9 mouse cellular contexts compared by ENCODE assay signal in genomic region chr10:8801139-8801613, GRCm38 (mm10).
DNase-seq lines count a peak whose midpoint lies in the region; ATAC-seq and TF ChIP-seq lines count a peak whose summit lies in the region.
"Had no signal": no experiment of that assay in that cellular context is flagged by ENCODE, and none has a peak within 500 bp of the region (broad histone marks: within the 10 kb centered on the region; RNA-seq: fewer than 3 reads in every experiment).

No protein-coding gene starts in this region.

- TF ChIP-seq CTCF in lung, adult 2 months (IDR thresholded peaks at IDR 0.05; ENCODE audit: insufficient read depth, low read length), result no peak

- H3K9me3 ChIP-seq in lung, embryonic 15.5 days, result no peaks in the 10 kb centered on the region
- peaks cover 5% of the 10 kb centered on the region; the same call in 1 of the 2 replicates for H3K9me3 ChIP-seq in forebrain, embryonic 11.5 days (ENCODE audit: control insufficient read depth, low read length)
- no peaks in the 10 kb centered on the region for H3K9me3 ChIP-seq in midbrain, embryonic 15.5 days

- H3K36me3 ChIP-seq in lung, embryonic 15.5 days, result peaks cover 8% of the 10 kb centered on the region; the same call in 1 of the 2 replicates
- H3K36me3 ChIP-seq in forebrain, embryonic 11.5 days (ENCODE audit: control insufficient read depth, insufficient read depth, low read length), result no peaks in the 10 kb centered on the region; the same call in 1 of the 2 replicates
- 0 out of 2 replicates have a peak, but pooled peaks cover 4% of the 10 kb centered on the region for H3K36me3 ChIP-seq in midbrain, embryonic 15.5 days (replicated peaks)

- H3K4me3 ChIP-seq in lung, embryonic 15.5 days, result no peak overlapping the region
- H3K4me3 ChIP-seq in lung, adult 2 months (replicated peaks; ENCODE audit: extremely low read depth, low read depth, low read length), result no peak overlapping the region
- H3K4me3 ChIP-seq in forebrain, embryonic 11.5 days (ENCODE audit: low read depth, low read length), result no peak overlapping the region
- H3K4me3 ChIP-seq in midbrain, embryonic 15.5 days, result peak overlapping the region; percentile 21

- H3K9ac ChIP-seq in lung, embryonic 15.5 days, result no peak overlapping the region
- H3K9ac ChIP-seq in forebrain, embryonic 11.5 days (ENCODE audit: low read length), result no peak overlapping the region
- 0 out of 2 replicates have a peak overlapping the region, but pooled peaks have one; percentile 3 for H3K9ac ChIP-seq in midbrain, embryonic 15.5 days

- H3K4me1 ChIP-seq in lung, embryonic 15.5 days, result peaks cover 19% of the 10 kb centered on the region
- H3K4me1 ChIP-seq in lung, adult 2 months (ENCODE audit: control insufficient read depth, insufficient read depth, low read length), result peaks cover 12% of the 10 kb centered on the region
- peaks cover 10% of the 10 kb centered on the region; the same call in 1 of the 2 replicates for H3K4me1 ChIP-seq in forebrain, embryonic 11.5 days (replicated peaks; ENCODE audit: control insufficient read depth, insufficient read depth, low read length)
- peaks cover 21% of the 10 kb centered on the region for H3K4me1 ChIP-seq in midbrain, embryonic 15.5 days

- TF ChIP-seq POLR2A in lung, adult 2 months (IDR thresholded peaks at IDR 0.05; ENCODE audit: borderline replicate concordance, extremely low read depth, low read depth, low read length), result no peak

- no peak for ATAC-seq in lung, embryonic 15.5 days (ENCODE audit: borderline replicate concordance, extremely low read depth, low FRiP score, low TSS enrichment)
- ATAC-seq in forebrain, embryonic 11.5 days (replicated peaks; ENCODE audit: low FRiP score), result peak; percentile 49; the same call in 1 of the 2 replicates
- peak; percentile 79 for ATAC-seq in midbrain, embryonic 15.5 days (replicated peaks)

- no peak overlapping the region for H3K27ac ChIP-seq in lung, embryonic 15.5 days
- H3K27ac ChIP-seq in forebrain, embryonic 11.5 days (ENCODE audit: low read depth, low read length), result no peak overlapping the region
- peak overlapping the region; percentile 73 for H3K27ac ChIP-seq in midbrain, embryonic 15.5 days
- H3K27ac ChIP-seq: kidney, postnatal 0 days had no signal

- H3K27me3 ChIP-seq in lung, embryonic 15.5 days, result no peaks in the 10 kb centered on the region
- H3K27me3 ChIP-seq in forebrain, embryonic 11.5 days (ENCODE audit: control insufficient read depth, insufficient read depth, low read length), result no peaks in the 10 kb centered on the region
- H3K27me3 ChIP-seq in midbrain, embryonic 15.5 days (replicated peaks), result no peaks in the 10 kb centered on the region

- H3K4me2 ChIP-seq in lung, embryonic 15.5 days, result peak overlapping the region; percentile 7; the same call in 1 of the 2 replicates
- H3K4me2 ChIP-seq in forebrain, embryonic 11.5 days (ENCODE audit: low read depth, low read length, severe bottlenecking), result peak overlapping the region; percentile 22; the same call in 1 of the 2 replicates
- H3K4me2 ChIP-seq in midbrain, embryonic 15.5 days, result peak overlapping the region; percentile 45

- no peak for DNase-seq in lung, adult 2 months
- peak; percentile 59 for DNase-seq in forebrain, embryonic 11.5 days (ENCODE audit: low spot score)
- peak; percentile 65 to 70 for DNase-seq in layer of hippocampus, postnatal 10 days (ENCODE audit: low spot score in 2 of 2)
- DNase-seq in B cell, adult 2 months, result no peak
- no peak for DNase-seq in adrenal gland, postnatal 25 days
- DNase-seq in urinary bladder, postnatal 36 days (ENCODE audit: low spot score in 2 of 2), result no peak

- 40% methylated on average over 14 of the region's 14 CpGs for WGBS in lung, embryonic 15.5 days
- 65% methylated on average over 14 of the region's 14 CpGs for WGBS in lung, adult 2 months
- WGBS in forebrain, embryonic 11.5 days, result 19% methylated on average over 14 of the region's 14 CpGs
- 15% methylated on average over 14 of the region's 14 CpGs for WGBS in midbrain, embryonic 15.5 days

Comparison
In these comparisons a context has a peak if more than half of its experiments do, and no peak if none do; other contexts are left out.
1. DNase-seq: peak in forebrain, embryonic 11.5 days (single experiment) and layer of hippocampus, postnatal 10 days (2 of 2); none in lung, adult 2 months (single experiment), B cell, adult 2 months (0 of 2), adrenal gland, postnatal 25 days (single experiment) and urinary bladder, postnatal 36 days (0 of 2).
2. Peak in every context shown above with its lines, with median percentiles within 50 percentile points of each other: H3K4me2 ChIP-seq.